Mouse (Mus musculus) midbrain, embryonic 14.5 days (tissue): Measurements from ENCODE around the gene Dnm2. TPM values are rescaled to one million over a fixed set of nuclear protein-coding genes. Genes with fewer than 3 reads are reported as not detected.

ENCODE experiments used
- ATAC-seq: fragments of 200-750 bp; cut with Nextera tagmentation; 2 replicates; pipeline ENCODE4 v1.8.0; 2017; ENCODE audit warnings: moderate number of reproducible peaks, moderate library complexity; ENCODE audit not compliant: low FRiP score, low TSS enrichment
- DNase-seq: peaks from one replicate; pipeline ENCODE4 v3.0.0-alpha.2; 2015
- H3K27ac ChIP-seq: fragments of 300-500 bp; sonication (generic); replicated peaks from 2 replicates; pipeline ENCODE4 v1.5.1; 2014; ENCODE audit warnings: mild to moderate bottlenecking, low read depth, low read length, moderate library complexity
- H3K27me3 ChIP-seq: fragments of 300-500 bp; sonication (generic); 2 replicates; pipeline ENCODE4 v1.6.1; 2014; ENCODE audit warnings: low read length, control low read depth, mixed read lengths; ENCODE audit not compliant: control insufficient read depth, insufficient read depth
- H3K36me3 ChIP-seq: fragments of 300-500 bp; sonication (generic); 2 replicates; pipeline ENCODE4 v1.6.1; 2014; ENCODE audit warnings: low read length, control low read depth; ENCODE audit not compliant: control insufficient read depth, insufficient read depth
- H3K4me1 ChIP-seq: fragments of 300-500 bp; sonication (generic); 2 replicates; pipeline ENCODE4 v1.6.1; 2014; ENCODE audit warnings: mild to moderate bottlenecking, antibody characterized with exemption, low read length, control low read depth; ENCODE audit not compliant: control insufficient read depth, insufficient read depth
- H3K4me2 ChIP-seq: fragments of 300-500 bp; sonication (generic); 2 replicates; pipeline ENCODE4 v1.6.1; 2014; ENCODE audit warnings: mild to moderate bottlenecking, low read length, moderate library complexity
- H3K4me3 ChIP-seq: fragments of 300-500 bp; sonication (generic); replicated peaks from 2 replicates; pipeline ENCODE4 v1.5.1; 2014; ENCODE audit warnings: low read depth, low read length
- H3K9ac ChIP-seq: fragments of 300-500 bp; sonication (generic); replicated peaks from 2 replicates; pipeline ENCODE4 v1.6.1; 2014; ENCODE audit warnings: mild to moderate bottlenecking, low read length, moderate library complexity
- H3K9me3 ChIP-seq: fragments of 300-500 bp; sonication (generic); 2 replicates; pipeline ENCODE4 v1.6.1; 2016; ENCODE audit warnings: low read length, control low read depth, mixed read lengths; ENCODE audit not compliant: control insufficient read depth
- WGBS: fragments of 180-500 bp; shearing (Covaris S2); extraction: QIAGEN DNeasy Blood & Tissue Kit; methylation state at CpG from one replicate; pipeline ENCODE4 v1.1.7; 2014; 5-methylcytosine and 5-hydroxymethylcytosine counted together
- polyA plus RNA-seq: library from polyadenylated mRNA; unstranded; fragments of >200 nt; fragmentation: Nextera tagmentation; extraction: Ambion mirVana; gene quantifications from 2 replicates; pipeline ENCODE4 v1.2.1, GENCODE M21; 2014

Gene Dnm2
- polyA plus RNA-seq, 1 experiment from 2014 or later = 54.5 TPM

- DNase-seq (no peak), ATAC-seq (no peak)
- Histone ChIP-seq H3K4me3 (no peak overlapping the region), H3K4me1 (no peaks in the 10 kb centered on the region), H3K27ac (no peak overlapping the region), H3K4me2 (no peak overlapping the region), H3K27me3 (no peaks in the 10 kb centered on the region), H3K9ac (no peak overlapping the region), H3K36me3 (peaks cover 99% of the 10 kb centered on the region), H3K9me3 (no peaks in the 10 kb centered on the region)
- WGBS = 89% methylated on average over 11 of the region's 11 CpGs
These were observed 21.9 kb upstream of the Dnm2 start for GRCm38 (mm10) chr9:21402764-21403253.

DNA sequence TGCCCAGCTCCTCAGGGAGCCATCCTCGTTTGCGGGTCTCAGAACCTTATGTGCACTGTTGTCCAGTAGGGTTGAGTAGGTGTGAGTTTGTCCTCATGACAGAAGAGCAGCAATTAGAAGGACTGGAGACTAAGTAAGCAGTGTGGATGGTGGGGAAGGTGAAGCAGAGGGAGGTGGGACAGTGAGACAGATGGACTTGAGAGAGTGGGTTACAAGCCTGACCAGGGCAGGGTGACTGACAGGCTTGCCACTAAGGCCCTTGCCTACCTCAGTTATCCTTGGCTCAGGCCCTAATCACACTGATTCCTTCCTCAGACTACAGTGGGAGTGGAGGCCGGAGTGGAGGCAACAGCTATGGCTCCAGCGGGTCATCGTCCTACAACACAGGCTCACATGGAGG, 21.0 kb upstream of the Dnm2 start:
- Histone ChIP-seq H3K9me3 (no peaks in the 10 kb centered on the region), H3K4me2 (no peak overlapping the region), H3K9ac (no peak overlapping the region), H3K4me1 (no peaks in the 10 kb centered on the region), H3K27ac (no peak overlapping the region), H3K36me3 (peaks cover 91% of the 10 kb centered on the region), H3K4me3 (no peak overlapping the region), H3K27me3 (no peaks in the 10 kb centered on the region)
- ATAC-seq (no peak), DNase-seq (no peak)
- 93% methylated on average over 5 of the region's 5 CpGs for WGBS

DNA sequence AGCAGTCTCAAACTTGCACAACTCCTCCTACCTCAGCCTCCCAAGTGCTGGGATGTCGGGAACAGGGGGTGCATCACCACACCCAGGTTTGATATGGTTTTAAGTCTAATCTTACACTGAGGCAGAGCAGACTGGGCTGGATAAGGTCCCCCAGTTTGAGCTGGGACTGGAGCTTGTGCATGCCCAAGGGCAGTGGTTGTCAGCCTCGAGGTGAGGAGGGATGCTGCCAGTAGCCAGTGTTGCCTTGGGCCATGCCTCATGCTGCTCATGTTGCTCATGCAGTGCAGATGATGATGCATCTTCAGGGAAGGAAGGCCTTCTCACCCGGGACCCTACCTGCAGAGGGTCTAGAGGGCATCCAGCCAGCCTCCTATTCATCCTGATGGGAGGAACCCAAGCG, 19.2 kb upstream of the Dnm2 start:
- no peak overlapping the region for H3K27ac ChIP-seq
- peaks cover 73% of the 10 kb centered on the region for H3K36me3 ChIP-seq
- ATAC-seq = no peak
- no peaks in the 10 kb centered on the region for H3K27me3 ChIP-seq
- no peak overlapping the region for H3K4me3 ChIP-seq
- H3K4me1 ChIP-seq = no peaks in the 10 kb centered on the region
- no peak overlapping the region for H3K4me2 ChIP-seq
- WGBS = 83% methylated on average over 4 of the region's 4 CpGs
- H3K9ac ChIP-seq = no peak overlapping the region
- no peaks in the 10 kb centered on the region for H3K9me3 ChIP-seq
- no peak for DNase-seq

DNA sequence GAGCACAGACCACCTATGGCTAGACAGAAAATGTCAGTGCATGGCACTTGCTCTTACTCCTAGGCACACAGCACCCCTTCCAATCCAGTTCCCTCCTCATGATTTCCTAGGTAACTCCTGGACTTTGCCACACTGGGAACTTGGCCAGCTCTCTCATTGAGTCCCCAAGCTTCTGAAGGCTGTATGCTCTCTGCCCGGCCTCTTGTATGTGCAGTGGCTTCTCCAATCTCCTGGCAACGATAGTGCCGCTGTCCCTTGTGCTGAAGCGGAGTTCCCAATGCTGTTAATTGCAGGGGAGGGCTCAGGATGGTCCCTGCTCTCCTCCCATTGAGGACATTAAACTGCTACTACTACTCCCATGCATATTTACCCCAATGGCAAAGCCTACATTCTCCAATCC, 16.8 kb upstream of the Dnm2 start:
- WGBS = 25% methylated on average over 4 of the region's 4 CpGs
- H3K9me3 ChIP-seq = no peaks in the 10 kb centered on the region
- H3K36me3 ChIP-seq = peaks cover 50% of the 10 kb centered on the region
- no peak overlapping the region for H3K27ac ChIP-seq
- no peak overlapping the region for H3K4me3 ChIP-seq
- no peak overlapping the region for H3K9ac ChIP-seq
- H3K4me2 ChIP-seq = no peak overlapping the region
- no peaks in the 10 kb centered on the region for H3K27me3 ChIP-seq
- DNase-seq (peak; percentile 66), ATAC-seq (no peak)
- H3K4me1 ChIP-seq = peaks cover 8% of the 10 kb centered on the region; the same call in 1 of the 2 replicates

DNA sequence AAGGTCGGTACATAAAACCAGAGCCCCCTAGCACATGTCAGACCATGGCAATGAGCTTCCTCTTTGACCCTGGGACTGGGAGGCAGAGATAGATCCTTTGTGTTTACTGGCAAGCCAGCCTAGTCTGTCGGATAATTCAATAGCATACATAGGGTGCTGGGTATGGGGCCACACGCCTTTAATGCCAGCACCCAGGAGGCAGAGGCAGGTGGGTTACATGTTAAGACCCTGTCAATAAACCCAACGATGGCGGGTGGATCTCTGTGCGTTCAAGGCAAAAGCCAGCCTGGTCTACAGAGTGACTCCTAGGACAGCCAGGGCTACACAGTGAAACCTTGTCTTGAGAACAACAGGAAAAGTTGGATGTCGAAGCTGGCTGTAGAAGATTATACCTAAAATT, 16.1 kb upstream of the Dnm2 start:
- H3K27me3 ChIP-seq = no peaks in the 10 kb centered on the region
- H3K27ac ChIP-seq = no peak overlapping the region
- H3K9ac ChIP-seq = no peak overlapping the region
- WGBS = 76% methylated on average over 7 of the region's 7 CpGs
- DNase-seq (no peak), ATAC-seq (no peak)
- H3K9me3 ChIP-seq = no peaks in the 10 kb centered on the region
- H3K4me3 ChIP-seq = no peak overlapping the region
- H3K4me2 ChIP-seq = no peak overlapping the region
- H3K4me1 ChIP-seq = peaks cover 9% of the 10 kb centered on the region; the same call in 1 of the 2 replicates
- H3K36me3 ChIP-seq = peaks cover 43% of the 10 kb centered on the region

DNA sequence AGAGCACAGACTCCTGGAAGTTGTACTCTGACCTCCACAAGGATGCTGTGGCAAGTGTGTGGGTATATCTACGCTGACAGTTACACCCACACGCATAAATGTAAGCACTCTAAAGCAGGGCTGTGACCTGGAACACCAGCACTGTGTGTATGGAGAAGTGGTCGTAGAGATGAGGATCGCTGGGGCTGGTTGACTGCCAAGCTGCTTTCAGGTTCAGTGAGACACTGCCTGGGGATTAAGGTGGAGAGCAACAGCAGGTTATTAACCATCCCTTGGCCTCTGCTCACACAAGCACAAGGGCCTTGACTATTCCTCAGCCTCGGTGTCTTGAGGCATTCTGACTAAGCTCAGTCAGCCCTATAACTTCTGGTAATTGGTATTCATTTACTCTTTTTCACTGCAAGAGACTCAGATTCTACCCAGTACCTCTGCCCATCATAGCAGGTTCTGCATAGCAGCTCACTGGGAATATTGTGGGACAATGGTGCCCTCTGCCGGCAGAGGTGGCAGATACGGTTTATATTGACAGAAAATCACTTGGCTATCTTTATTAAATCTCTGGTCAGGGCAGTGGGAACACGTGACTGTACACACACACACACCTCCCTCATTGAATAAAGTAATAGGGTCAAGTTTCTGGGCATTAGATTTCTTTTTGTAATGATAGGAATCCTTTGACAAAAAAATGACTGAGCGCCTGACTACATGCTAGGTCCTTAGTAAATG, 15.0 kb upstream of the Dnm2 start:
- no peaks in the 10 kb centered on the region for H3K27me3 ChIP-seq
- H3K4me1 ChIP-seq = peaks cover 9% of the 10 kb centered on the region; the same call in 1 of the 2 replicates
- ATAC-seq (peak; percentile 28; the same call in 1 of the 2 replicates), DNase-seq (peak; percentile 89)
- WGBS = 36% methylated on average over 9 of the region's 9 CpGs
- H3K27ac ChIP-seq = no peak overlapping the region
- no peak overlapping the region for H3K4me2 ChIP-seq
- H3K36me3 ChIP-seq = peaks cover 35% of the 10 kb centered on the region
- H3K9ac ChIP-seq = no peak overlapping the region
- no peak overlapping the region for H3K4me3 ChIP-seq
- no peaks in the 10 kb centered on the region for H3K9me3 ChIP-seq

DNA sequence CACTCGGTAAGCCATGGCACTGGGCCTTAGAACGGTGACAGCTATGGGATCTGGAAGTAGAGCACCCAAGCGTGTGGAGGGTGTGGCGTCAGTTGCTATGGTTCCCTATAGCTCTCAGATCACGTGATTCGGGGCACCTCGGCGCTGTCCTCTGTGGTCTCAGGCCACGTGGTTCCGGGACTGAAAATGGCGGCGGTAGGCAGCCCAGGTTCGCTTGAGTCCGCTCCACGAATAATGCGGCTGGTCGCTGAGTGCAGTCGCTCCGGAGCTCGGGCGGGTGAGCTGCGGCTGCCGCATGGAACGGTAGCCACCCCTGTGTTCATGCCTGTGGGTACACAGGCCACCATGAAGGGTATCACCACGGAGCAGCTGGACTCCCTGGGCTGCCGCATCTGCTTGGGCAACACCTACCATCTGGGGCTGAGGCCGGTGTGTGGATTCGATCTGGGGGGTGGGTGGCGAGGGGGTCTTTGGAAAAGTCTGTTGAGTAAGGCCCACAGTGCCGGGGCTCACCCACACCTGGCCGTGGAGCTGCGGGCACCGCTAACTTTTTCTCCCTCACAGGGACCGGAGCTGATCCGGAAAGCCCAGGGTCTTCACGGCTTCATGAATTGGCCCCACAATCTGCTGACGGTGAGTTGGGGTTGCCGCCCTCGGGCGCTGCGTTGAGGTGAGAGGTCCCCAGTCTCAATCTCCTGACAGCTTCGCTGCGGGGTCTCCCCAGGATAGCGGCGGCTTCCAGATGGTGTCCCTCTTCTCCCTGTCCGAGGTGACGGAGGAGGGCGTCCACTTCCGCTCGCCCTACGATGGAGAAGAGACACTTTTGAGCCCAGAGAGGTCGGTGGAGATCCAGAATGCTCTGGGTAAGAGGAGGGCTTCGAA, 12.8 kb upstream of the Dnm2 start, which contains the start of gene Qtrt1:
TSS of gene Qtrt1 (plus strand) at position 169 of the 882 bp plus-strand sequence.
- peak within 1 kb of the TSS; percentile 65 for H3K27ac ChIP-seq
- H3K9me3 ChIP-seq = no peaks in the 10 kb centered on the region
- H3K4me2 ChIP-seq = peak within 1 kb of the TSS; percentile 86
- peaks cover 9% of the 10 kb centered on the region; the same call in 1 of the 2 replicates for H3K4me1 ChIP-seq
- H3K4me3 ChIP-seq = peak within 1 kb of the TSS; percentile 54
- 2% methylated on average over 53 of the region's 53 CpGs for WGBS
- H3K27me3 ChIP-seq = no peaks in the 10 kb centered on the region
- ATAC-seq (peak; percentile 95), DNase-seq (peak; percentile 96)
- peak within 1 kb of the TSS; percentile 55 for H3K9ac ChIP-seq
- H3K36me3 ChIP-seq = peaks cover 24% of the 10 kb centered on the region

DNA sequence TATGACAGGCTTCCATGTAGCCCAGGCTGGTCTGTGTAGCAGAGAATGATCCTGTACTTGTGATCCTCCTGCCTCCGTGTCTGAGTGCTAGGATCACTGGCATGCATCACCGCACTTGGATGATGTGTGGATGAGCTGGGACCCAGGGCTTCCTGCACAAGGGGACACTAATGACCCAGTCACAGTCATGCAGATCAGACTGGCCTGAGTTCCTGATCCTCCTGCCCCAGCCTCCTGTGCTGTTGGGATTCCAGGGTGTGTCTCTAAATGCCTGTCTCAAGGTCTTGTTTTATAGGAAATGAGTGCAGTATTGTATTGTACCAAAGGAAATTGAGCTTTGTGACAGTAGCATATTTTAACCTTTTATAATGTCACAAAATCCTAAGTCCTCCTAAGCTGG, 6.8 kb upstream of the Dnm2 start:
- Histone ChIP-seq H3K9me3 (no peaks in the 10 kb centered on the region), H3K9ac (no peak overlapping the region), H3K4me2 (no peak overlapping the region), H3K4me3 (no peak overlapping the region), H3K4me1 (0 out of 2 replicates have a peak, but pooled peaks cover 2% of the 10 kb centered on the region), H3K27ac (no peak overlapping the region), H3K36me3 (peaks cover 53% of the 10 kb centered on the region), H3K27me3 (no peaks in the 10 kb centered on the region)
- ATAC-seq = no peak
- 80% methylated on average over 2 of the region's 2 CpGs for WGBS
- DNase-seq = no peak
